Mouse (Mus musculus): ENCODE results near the gene Hint2. TPM values are rescaled to one million over a fixed set of nuclear protein-coding genes. Genes with fewer than 3 reads are reported as not detected.

Hint2 gene
- total RNA-seq (2021) = 100 to 1,000 TPM; 163 to 173 TPM
- long read RNA-seq, experiment 1, transcript Hint2-201 (5 exons, 610 nt) = major isoform, 213 of 249 reads
- long read RNA-seq, experiment 1, transcript Hint2-205 (5 exons, 600 nt) = minor isoform, 7 of 249 reads
- long read RNA-seq, experiment 1, partial matches to known transcripts = 24 of 249 reads
- long read RNA-seq, experiment 1, other reads (novel, unspliced or antisense) = 5 of 249 reads
- long read RNA-seq, experiment 2, transcript Hint2-201 (5 exons, 610 nt) = major isoform, 183 of 231 reads
- long read RNA-seq, experiment 2, partial matches to known transcripts = 46 of 231 reads
- long read RNA-seq, experiment 2, other reads (novel, unspliced or antisense) = 1 of 231 reads

- peak; percentile 94 to 97 for DNase-seq
These were observed at the start of gene Hint2 for GRCm38 (mm10) chr4:43656339-43657109. TSS of gene Hint2 (minus strand) at chr4:43656466.

DNA sequence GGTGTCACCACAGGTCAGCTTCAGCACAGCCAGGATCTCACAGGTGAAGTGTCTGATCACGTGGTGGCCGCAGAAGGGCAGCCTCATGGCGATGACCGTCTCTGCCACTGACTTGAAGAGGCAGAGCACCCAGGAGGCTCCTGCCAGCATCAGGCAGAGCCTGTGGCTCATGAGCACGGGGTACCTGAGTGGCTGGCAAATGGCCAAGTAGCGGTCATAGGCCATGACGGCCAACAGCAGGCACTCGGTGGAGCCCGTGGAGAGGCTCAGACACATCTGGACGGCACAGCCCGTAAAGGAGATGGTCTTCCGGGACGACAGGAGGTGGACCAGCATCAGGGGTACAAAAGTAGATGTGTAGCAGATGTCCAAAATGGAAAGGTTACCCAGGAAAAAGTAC lies 49.7 kb upstream of the Hint2 start:
- no peak for DNase-seq

- peak; percentile 23 to 45 for DNase-seq
These were observed 47.6 kb upstream of the Hint2 start for GRCm38 (mm10) chr4:43703851-43704250.

DNA sequence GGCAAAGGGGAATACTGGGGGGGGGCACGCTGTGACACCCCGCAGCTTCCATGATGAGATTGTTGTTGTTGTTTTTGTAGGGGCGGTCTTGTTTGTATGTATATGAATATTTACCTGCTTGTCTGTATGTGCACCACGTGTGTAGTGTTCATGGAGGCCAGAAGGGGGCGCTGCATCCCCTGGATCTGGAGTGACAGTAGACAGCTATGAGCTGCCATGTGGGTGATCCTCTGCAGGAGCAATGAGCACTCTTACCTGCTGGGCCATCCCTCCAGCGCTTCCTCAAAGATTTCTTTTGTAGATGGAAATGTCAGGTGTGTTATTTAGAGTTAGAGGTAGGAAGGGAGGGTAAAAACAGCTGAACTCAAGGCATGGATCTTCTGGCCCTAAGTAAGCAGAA lies 47.2 kb upstream of the Hint2 start:
- no peak for DNase-seq

- DNase-seq = no peak
These were observed 44.4 kb upstream of the Hint2 start, which contains the start of gene Olfr70 for GRCm38 (mm10) chr4:43700707-43701106. TSS of gene Olfr70 (minus strand) at chr4:43700807.

GRCm38 (mm10) chr4:43696561-43696960 lies 40.3 kb upstream of the Hint2 start:
- DNase-seq = no peak

GRCm38 (mm10) chr4:43695249-43695671 lies 39.0 kb upstream of the Hint2 start:
- DNase-seq = peak; percentile 70 to 74

GRCm38 (mm10) chr4:43694439-43695248 lies 38.4 kb upstream of the Hint2 start:
- no peak for DNase-seq

DNA sequence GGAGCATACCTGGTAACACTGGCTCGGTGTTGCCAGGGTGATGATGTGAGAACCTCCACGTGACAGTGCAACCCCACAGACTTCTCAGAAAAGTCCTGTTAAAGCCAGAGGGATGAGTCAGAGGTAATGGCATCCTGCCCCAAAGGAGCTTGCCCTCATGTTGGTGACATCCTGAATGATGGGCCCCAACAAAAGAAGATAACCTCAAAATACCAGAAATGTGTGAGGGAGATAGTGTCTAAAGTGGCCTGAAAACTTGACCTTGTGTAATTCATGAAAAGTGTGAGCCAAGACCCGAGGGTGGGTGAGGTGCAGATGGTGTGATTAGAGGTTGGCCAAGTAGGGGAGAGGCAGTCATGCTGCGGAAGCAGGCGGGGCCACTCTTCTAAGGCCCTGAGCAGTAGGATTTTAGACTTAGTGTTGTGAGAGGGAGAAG lies 37.6 kb upstream of the Hint2 start:
- DNase-seq = peak; percentile 48 to 57

GRCm38 (mm10) chr4:43691026-43691425 lies 34.8 kb upstream of the Hint2 start:
- no peak for DNase-seq

GRCm38 (mm10) chr4:43690021-43690420 lies 33.8 kb upstream of the Hint2 start:
- no peak for DNase-seq

DNA sequence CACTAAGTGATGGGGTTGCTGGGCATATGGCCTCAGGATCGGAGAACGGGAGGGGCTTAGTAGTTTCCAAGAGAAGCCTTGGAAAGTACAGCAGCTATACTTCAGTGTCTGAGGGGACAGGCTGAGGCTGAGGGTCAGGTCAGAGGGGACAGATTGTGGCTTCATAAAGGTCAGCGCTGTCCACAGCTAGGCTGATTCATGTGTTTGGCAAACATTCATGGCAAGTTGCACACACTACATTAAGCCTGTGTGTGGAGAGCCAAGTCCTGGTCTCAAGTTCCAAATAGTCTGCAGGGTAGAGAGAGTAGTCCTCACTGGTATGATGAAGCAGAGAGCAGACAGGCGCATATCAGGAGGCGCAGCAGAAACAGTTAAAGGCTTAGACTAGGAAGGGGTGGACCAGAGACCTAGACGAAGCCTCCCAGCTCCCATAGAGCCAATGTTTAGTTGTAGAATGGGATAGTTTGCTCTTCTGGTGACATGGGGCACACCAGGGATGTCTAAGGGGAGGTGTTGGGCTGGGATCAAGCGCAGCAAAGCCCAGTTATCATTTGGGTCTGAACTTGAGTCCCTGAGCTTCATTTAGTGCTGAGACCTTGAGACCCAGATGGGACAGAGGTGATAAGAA lies 23.3 kb upstream of the Hint2 start:
- peak in 1 of 2 experiments; percentile 58 for DNase-seq

- no peak for DNase-seq
These were observed 22.3 kb upstream of the Hint2 start for GRCm38 (mm10) chr4:43678541-43678940.

- DNase-seq = no peak
These were observed 19.3 kb upstream of the Hint2 start for GRCm38 (mm10) chr4:43675608-43676007.

DNA sequence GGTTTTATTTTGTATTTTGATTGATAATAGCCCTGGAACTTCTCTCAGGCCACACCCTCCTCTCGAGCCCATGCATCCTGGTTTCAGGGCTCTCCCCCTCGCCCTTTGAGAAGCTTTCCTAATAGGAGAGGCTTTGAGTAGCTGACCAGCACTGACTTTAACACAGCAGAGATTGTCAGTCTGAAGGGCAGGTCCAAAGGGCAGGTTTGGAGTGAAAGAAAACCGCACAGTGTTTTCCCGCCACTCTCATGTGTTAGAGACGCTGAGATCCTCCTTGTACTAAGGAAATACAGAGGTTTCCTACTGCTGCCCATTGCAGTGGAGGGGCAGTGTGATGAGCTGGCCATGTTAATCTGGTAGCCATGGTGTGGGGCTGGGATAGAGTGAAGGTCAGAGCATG lies 18.7 kb upstream of the Hint2 start:
- DNase-seq = no peak

- DNase-seq = no peak
These were observed 17.4 kb upstream of the Hint2 start for GRCm38 (mm10) chr4:43673703-43674102.

DNA sequence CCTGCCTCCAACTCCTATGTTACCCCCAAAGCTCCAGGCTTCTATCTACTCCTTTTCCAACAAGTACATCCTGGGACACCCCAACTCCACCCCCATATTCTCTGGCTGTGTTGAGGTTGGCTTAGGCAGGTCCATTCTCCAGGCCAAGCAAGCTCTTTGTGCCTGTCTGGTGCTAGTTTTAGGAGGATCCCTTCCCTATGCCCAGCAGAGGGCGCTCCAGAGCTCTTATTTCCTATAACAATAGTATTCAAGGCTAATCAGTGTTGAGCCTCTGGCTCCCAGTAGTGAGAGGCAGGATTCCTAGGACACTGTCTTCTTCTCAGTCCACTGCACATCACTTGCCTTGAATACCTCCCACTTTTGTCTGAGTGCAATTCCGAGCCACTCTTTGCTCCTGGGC lies 15.8 kb upstream of the Hint2 start:
- DNase-seq = peak; percentile 87 to 97

DNA sequence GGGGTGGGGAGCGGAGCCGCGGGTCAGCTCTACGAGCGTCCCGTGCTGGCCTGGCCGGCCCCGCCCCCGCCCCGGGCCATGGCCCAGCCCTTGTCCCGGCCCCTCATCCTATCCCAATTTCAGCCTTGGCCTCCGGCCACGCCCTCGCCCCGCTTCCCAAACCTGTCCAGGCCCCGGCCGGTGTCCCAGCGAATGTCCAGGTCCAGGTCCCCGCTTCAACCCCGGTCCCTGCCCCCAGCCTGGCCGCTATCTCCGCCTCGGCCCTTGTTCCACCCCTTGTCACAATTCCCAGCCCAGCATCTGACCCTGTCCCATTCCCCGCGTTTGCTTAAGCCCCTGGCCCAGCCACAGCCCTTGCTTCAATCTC lies 13.1 kb upstream of the Hint2 start:
- peak; percentile 83 to 84 for DNase-seq

DNA sequence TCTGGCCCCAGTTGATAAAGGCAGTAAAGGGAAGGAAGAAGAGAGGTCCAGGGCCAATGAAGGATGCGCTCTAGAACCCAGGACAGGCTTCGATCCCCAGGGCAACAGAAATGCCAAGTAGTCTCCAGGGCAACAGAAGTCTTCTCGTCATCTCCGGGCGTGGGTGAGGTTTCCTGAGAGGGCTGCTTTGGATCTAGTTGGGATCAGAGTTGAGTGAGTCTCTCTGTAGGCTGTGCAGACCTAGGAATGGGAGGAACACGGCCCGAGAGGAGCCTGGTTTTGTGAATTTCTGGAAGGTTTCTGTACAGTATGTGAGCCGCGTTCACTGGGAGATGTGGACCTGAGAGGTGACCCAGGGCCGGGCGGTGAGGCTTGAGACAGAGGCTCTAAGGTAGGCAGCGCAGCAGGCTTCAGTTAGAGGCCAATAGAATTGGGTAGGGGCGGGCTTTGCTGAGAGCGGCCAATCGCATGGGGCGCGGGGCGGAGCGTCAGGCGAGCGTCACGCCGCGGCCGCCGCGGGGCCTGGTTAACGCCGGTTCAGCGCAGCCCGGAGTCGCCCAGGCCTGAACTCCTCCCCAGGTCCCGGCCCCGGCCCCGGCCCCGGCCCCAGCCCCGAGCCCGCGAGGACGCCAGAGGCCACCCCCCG lies 12.6 kb upstream of the Hint2 start, which contains the start of the genes Tmem8b and Fam221b:
Tmem8b (plus strand) TSS at position 190 of the 646 bp plus-strand sequence.
Fam221b (minus strand) TSS at position 364 of the 646 bp plus-strand sequence.
- peak; percentile 94 to 95 for DNase-seq

GRCm38 (mm10) chr4:43666412-43666811 lies 10.1 kb upstream of the Hint2 start:
- DNase-seq = no peak

GRCm38 (mm10) chr4:43657146-43657545 lies 880 bp upstream of the Hint2 start:
- DNase-seq = no peak

All from heart, adult 18-20 months (tissue).